Mouse (Mus musculus): ENCODE results near the gene Opcml. TPM values are rescaled to one million over a fixed set of nuclear protein-coding genes. Genes with fewer than 3 reads are reported as not detected.

Gene Opcml
- polyA plus RNA-seq, 1 experiment from 2014 or later, result 0.02 TPM

DNA sequence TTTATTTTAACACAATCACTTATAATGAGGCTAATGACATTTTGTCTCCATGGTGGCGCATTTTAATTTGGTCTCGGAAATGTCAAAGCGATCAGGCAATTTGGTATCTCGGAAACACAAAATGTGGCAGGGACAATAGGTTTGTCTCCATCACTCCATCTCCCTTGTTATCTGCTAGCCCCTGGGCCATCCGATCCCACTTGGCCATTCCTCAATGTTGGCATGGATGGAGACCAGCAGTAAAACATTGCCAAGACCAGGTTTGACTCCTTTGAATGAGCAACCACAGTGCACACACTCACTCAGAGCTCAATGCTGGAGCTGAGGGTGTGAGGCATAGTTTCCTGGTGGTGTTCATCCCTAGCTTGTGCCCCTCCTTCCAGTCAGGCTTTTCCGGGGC is 32.1 kb downstream of the Opcml start:
- Histone ChIP-seq H3K27ac (ENCODE audit: low read depth) (no peak overlapping the region), H3K4me1 (ENCODE audit: insufficient read depth) (no peaks in the 10 kb centered on the region), H3K4me2 (ENCODE audit: low read depth, low read length) (no peak overlapping the region), H3K9ac (replicated peaks) (no peak overlapping the region), H3K27me3 (ENCODE audit: insufficient read depth, low read length) (no peaks in the 10 kb centered on the region), H3K36me3 (replicated peaks; ENCODE audit: insufficient read depth, low read length) (no peaks in the 10 kb centered on the region), H3K4me3 (ENCODE audit: low read depth, low read length) (no peak overlapping the region), H3K9me3 (ENCODE audit: low read length) (no peaks in the 10 kb centered on the region)
- DNase-seq (no peak), ATAC-seq (no peak)
- WGBS (ENCODE audit: insufficient replicate concordance), result 82% methylated on average over 6 of the region's 6 CpGs
- TF ChIP-seq CTCF (IDR thresholded peaks at IDR 0.05; ENCODE audit: low read depth) (no peak), EP300 (IDR thresholded peaks at IDR 0.05; ENCODE audit: low read depth) (no peak)

DNA sequence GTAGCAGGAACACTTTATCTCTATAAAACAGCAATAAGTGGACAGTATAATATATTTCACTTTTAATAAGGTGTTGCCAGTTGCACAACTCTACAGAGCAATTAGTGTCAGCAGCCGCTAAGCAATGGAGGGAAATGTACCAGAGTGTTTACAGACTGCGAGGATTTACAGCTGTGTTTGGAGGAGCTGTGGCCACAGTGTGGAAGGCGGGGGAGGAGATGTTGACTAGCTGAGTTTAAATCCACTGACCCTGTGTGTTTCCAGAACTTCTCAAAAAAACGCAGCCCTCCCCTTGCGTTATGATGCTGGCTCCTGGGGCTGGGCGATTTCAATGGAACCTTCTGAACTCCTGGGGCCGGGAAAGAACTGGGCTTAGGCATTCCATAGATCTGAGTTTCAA is 33.8 kb downstream of the Opcml start:
- ATAC-seq, result no peak

DNA sequence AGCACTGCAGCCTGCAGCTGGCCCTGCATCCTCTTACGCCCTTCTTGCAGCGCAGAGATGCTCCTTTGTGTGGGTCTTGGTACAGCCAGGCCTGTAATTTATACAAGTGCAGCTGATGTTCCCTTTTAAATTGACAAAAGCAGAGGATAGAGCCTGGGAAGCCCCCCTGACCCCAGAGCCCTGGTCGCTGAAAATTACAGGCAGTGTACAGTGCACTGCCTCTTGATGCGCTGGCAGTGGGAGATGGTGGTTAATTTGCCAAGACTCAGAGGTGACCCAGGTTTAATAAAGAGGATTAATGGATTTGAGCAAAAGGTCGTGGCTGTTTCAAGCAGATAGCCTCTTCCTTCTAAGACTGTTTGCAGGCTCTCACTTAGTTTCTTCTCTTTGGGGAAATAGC is 39.9 kb downstream of the Opcml start:
- H3K9ac ChIP-seq (replicated peaks), result no peak overlapping the region
- H3K4me2 ChIP-seq (ENCODE audit: low read depth, low read length), result no peak overlapping the region
- no peaks in the 10 kb centered on the region for H3K27me3 ChIP-seq (ENCODE audit: insufficient read depth, low read length)
- no peaks in the 10 kb centered on the region for H3K9me3 ChIP-seq (ENCODE audit: low read length)
- TF ChIP-seq CTCF (IDR thresholded peaks at IDR 0.05; ENCODE audit: low read depth), result no peak
- no peak for TF ChIP-seq EP300 (IDR thresholded peaks at IDR 0.05; ENCODE audit: low read depth)
- no peaks in the 10 kb centered on the region for H3K4me1 ChIP-seq (ENCODE audit: insufficient read depth)
- no peaks in the 10 kb centered on the region for H3K36me3 ChIP-seq (replicated peaks; ENCODE audit: insufficient read depth, low read length)
- no peak overlapping the region for H3K27ac ChIP-seq (ENCODE audit: low read depth)
- H3K4me3 ChIP-seq (ENCODE audit: low read depth, low read length), result no peak overlapping the region
- WGBS (ENCODE audit: insufficient replicate concordance), result 70% methylated on average over 5 of the region's 5 CpGs
- ATAC-seq, result no peak
- no peak for DNase-seq

More for the DNA sequence above, 33.8 kb downstream of the Opcml start:
- Histone ChIP-seq H3K9ac (replicated peaks) (no peak overlapping the region), H3K27me3 (ENCODE audit: insufficient read depth, low read length) (no peaks in the 10 kb centered on the region), H3K4me1 (ENCODE audit: insufficient read depth) (no peaks in the 10 kb centered on the region), H3K27ac (ENCODE audit: low read depth) (no peak overlapping the region), H3K9me3 (ENCODE audit: low read length) (no peaks in the 10 kb centered on the region), H3K4me2 (ENCODE audit: low read depth, low read length) (no peak overlapping the region), H3K36me3 (replicated peaks; ENCODE audit: insufficient read depth, low read length) (no peaks in the 10 kb centered on the region), H3K4me3 (ENCODE audit: low read depth, low read length) (no peak overlapping the region)
- DNase-seq, result no peak
- TF ChIP-seq EP300 (IDR thresholded peaks at IDR 0.05; ENCODE audit: low read depth) (no peak), CTCF (IDR thresholded peaks at IDR 0.05; ENCODE audit: low read depth) (no peak)
- 50% methylated on average over 7 of the region's 7 CpGs for WGBS (ENCODE audit: insufficient replicate concordance)

DNA sequence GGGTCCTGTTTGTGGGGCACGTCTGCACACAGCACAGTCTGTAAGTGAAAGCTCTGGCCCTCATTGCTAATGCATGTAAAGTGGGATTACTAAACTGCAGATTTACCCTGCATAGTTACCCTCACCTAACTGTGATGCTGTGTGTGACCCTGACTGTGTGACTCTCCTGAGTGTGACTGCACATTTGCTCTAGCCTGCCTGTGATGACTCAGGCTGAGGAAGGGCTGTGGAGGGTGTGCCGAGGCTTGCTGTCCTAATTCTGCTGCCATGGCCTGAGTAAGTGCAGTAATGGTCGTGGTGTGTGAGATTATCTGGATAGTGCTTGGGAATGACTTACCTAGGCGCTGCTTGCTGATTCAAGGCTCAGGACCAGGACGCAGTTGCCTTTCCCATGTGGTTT is 52.2 kb downstream of the Opcml start:
- 70% methylated on average over 5 of the region's 5 CpGs for WGBS (ENCODE audit: insufficient replicate concordance)

DNA sequence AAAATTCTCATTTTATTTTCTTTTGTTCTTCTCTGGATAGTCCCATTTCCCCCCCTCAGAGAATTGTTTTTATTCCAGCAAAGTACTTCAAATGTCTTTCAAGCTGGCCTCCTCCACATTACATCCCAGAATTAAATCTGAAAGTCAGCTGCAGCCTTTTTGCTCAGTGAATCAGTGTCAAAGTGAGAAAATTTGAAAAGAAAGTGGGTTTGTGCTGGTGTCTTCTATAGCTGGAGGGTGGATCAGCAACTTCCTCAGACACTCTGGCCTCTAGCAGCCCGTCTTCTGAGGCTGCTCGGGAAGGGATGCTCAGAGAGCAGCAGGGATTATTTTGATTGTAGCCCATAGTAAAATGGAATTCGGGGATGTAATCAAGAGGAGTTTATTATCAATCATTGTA is 81.0 kb downstream of the Opcml start:
- Histone ChIP-seq H3K4me3 (ENCODE audit: low read depth, low read length) (no peak overlapping the region), H3K4me1 (ENCODE audit: insufficient read depth) (no peaks in the 10 kb centered on the region), H3K27me3 (ENCODE audit: insufficient read depth, low read length) (no peaks in the 10 kb centered on the region), H3K9ac (replicated peaks) (no peak overlapping the region), H3K27ac (ENCODE audit: low read depth) (no peak overlapping the region), H3K9me3 (ENCODE audit: low read length) (no peaks in the 10 kb centered on the region), H3K4me2 (ENCODE audit: low read depth, low read length) (no peak overlapping the region), H3K36me3 (replicated peaks; ENCODE audit: insufficient read depth, low read length) (no peaks in the 10 kb centered on the region)
- ATAC-seq (no peak), DNase-seq (no peak)
- TF ChIP-seq EP300 (IDR thresholded peaks at IDR 0.05; ENCODE audit: low read depth), result no peak
- no peak for TF ChIP-seq CTCF (IDR thresholded peaks at IDR 0.05; ENCODE audit: low read depth)
- 68% methylated on average over 3 of the region's 3 CpGs for WGBS (ENCODE audit: insufficient replicate concordance)

More for the DNA sequence above, 52.2 kb downstream of the Opcml start:
- no peaks in the 10 kb centered on the region for H3K36me3 ChIP-seq (replicated peaks; ENCODE audit: insufficient read depth, low read length)
- no peak for TF ChIP-seq EP300 (IDR thresholded peaks at IDR 0.05; ENCODE audit: low read depth)
- no peak for TF ChIP-seq CTCF (IDR thresholded peaks at IDR 0.05; ENCODE audit: low read depth)
- no peaks in the 10 kb centered on the region for H3K9me3 ChIP-seq (ENCODE audit: low read length)
- H3K9ac ChIP-seq (replicated peaks), result no peak overlapping the region
- DNase-seq (no peak), ATAC-seq (no peak)
- no peaks in the 10 kb centered on the region for H3K27me3 ChIP-seq (ENCODE audit: insufficient read depth, low read length)
- H3K4me2 ChIP-seq (ENCODE audit: low read depth, low read length), result no peak overlapping the region
- H3K27ac ChIP-seq (ENCODE audit: low read depth), result no peak overlapping the region
- H3K4me3 ChIP-seq (ENCODE audit: low read depth, low read length), result no peak overlapping the region
- H3K4me1 ChIP-seq (ENCODE audit: insufficient read depth), result no peaks in the 10 kb centered on the region

DNA sequence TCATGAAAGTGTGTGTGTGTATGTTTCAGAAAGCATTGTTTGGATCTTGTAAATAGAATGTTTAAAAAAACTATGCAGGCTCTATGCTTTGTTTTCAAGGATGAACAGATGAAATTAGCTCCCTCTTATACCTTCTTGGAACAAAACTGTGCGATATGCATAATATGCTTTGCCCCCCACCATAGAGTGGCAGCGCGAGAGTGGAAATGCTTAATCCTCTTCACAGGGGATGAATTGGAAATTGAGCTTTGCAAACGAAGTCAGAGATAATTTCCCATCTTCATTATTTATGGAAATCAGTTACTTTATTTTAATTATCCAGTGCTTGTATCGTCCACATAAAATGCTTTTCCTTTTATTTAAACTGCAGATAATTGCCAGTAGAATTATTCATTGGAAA is 99.1 kb downstream of the Opcml start:
- H3K4me2 ChIP-seq (ENCODE audit: low read depth, low read length), result no peak overlapping the region
- no peak for TF ChIP-seq EP300 (IDR thresholded peaks at IDR 0.05; ENCODE audit: low read depth)
- TF ChIP-seq CTCF (IDR thresholded peaks at IDR 0.05; ENCODE audit: low read depth), result no peak
- H3K27ac ChIP-seq (ENCODE audit: low read depth), result no peak overlapping the region
- H3K4me3 ChIP-seq (ENCODE audit: low read depth, low read length), result no peak overlapping the region
- WGBS (ENCODE audit: insufficient replicate concordance), result 79% methylated on average over 5 of the region's 5 CpGs
- no peaks in the 10 kb centered on the region for H3K27me3 ChIP-seq (ENCODE audit: insufficient read depth, low read length)
- no peak for ATAC-seq
- no peaks in the 10 kb centered on the region for H3K4me1 ChIP-seq (ENCODE audit: insufficient read depth)
- no peak for DNase-seq
- H3K9ac ChIP-seq (replicated peaks), result no peak overlapping the region
- H3K9me3 ChIP-seq (ENCODE audit: low read length), result no peaks in the 10 kb centered on the region
- no peaks in the 10 kb centered on the region for H3K36me3 ChIP-seq (replicated peaks; ENCODE audit: insufficient read depth, low read length)

DNA sequence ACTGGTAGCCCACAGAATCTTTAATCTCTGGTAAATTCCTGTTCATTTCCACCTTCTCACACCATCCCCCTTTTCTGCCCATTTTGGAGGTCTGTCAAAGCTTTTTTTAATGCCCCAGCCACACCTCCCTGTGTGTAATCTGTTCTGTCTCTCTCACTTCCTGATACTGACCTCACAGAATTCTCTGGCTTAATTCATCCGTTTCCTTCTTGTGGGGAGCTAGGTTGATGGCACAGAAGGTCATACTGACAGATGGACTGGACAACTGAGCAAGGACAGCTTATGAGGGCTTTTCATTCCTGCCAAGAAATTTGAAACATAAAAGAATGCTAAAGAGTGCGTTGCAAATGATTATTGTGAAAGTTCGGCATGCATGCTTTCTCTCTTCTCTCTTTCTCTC is 126.7 kb downstream of the Opcml start:
- 55% methylated on average over 3 of the region's 3 CpGs for WGBS (ENCODE audit: insufficient replicate concordance)
- no peak for ATAC-seq
- H3K36me3 ChIP-seq (replicated peaks; ENCODE audit: insufficient read depth, low read length), result no peaks in the 10 kb centered on the region
- H3K27me3 ChIP-seq (ENCODE audit: insufficient read depth, low read length), result no peaks in the 10 kb centered on the region
- no peak overlapping the region for H3K4me2 ChIP-seq (ENCODE audit: low read depth, low read length)
- H3K27ac ChIP-seq (ENCODE audit: low read depth), result no peak overlapping the region
- H3K4me3 ChIP-seq (ENCODE audit: low read depth, low read length), result no peak overlapping the region
- H3K9ac ChIP-seq (replicated peaks), result no peak overlapping the region
- no peaks in the 10 kb centered on the region for H3K9me3 ChIP-seq (ENCODE audit: low read length)
- no peaks in the 10 kb centered on the region for H3K4me1 ChIP-seq (ENCODE audit: insufficient read depth)
- TF ChIP-seq EP300 (IDR thresholded peaks at IDR 0.05; ENCODE audit: low read depth) (no peak), CTCF (IDR thresholded peaks at IDR 0.05; ENCODE audit: low read depth) (no peak)
- DNase-seq, result no peak
